Mouse (Mus musculus) forebrain, postnatal 0 days (tissue): Measurements from ENCODE around the gene Whamm. TPM values are rescaled to one million over a fixed set of nuclear protein-coding genes. Genes with fewer than 3 reads are reported as not detected.

Source experiments
- ATAC-seq: fragments of 200-750 bp; cut with Nextera tagmentation; 2 replicates; pipeline ENCODE4 v1.8.0; 2017; ENCODE audit warnings: mild to moderate bottlenecking, moderate library complexity
- DNase-seq: peaks from one replicate; pipeline ENCODE4 v3.0.0-alpha.2; 2015
- H3K27ac ChIP-seq: fragments of 300-500 bp; sonication (generic); 2 replicates; pipeline ENCODE4 v1.5.1; 2014; ENCODE audit warnings: low read depth, mild to moderate bottlenecking, antibody characterized with exemption, low read length, moderate library complexity, mixed read lengths
- H3K27me3 ChIP-seq: fragments of 300-500 bp; sonication (generic); 2 replicates; pipeline ENCODE4 v1.6.1; 2014; ENCODE audit warnings: mild to moderate bottlenecking, low read length, mixed read lengths; ENCODE audit not compliant: insufficient read depth
- H3K36me3 ChIP-seq: fragments of 300-500 bp; sonication (generic); 2 replicates; pipeline ENCODE4 v1.6.1; 2014; ENCODE audit warnings: mild to moderate bottlenecking, moderate library complexity; ENCODE audit not compliant: insufficient read depth
- H3K4me1 ChIP-seq: fragments of 300-500 bp; sonication (generic); 2 replicates; pipeline ENCODE4 v1.6.1; 2014; ENCODE audit warnings: antibody characterized with exemption; ENCODE audit not compliant: insufficient read depth
- H3K4me2 ChIP-seq: fragments of 300-500 bp; sonication (generic); 2 replicates; pipeline ENCODE4 v1.6.1; 2014; ENCODE audit warnings: low read depth, mild to moderate bottlenecking, moderate library complexity
- H3K4me3 ChIP-seq: fragments of 300-500 bp; sonication (generic); 2 replicates; pipeline ENCODE4 v1.5.1; 2014; ENCODE audit warnings: low read depth, low read length, mixed read lengths
- H3K9ac ChIP-seq: fragments of 300-500 bp; sonication (generic); 2 replicates; pipeline ENCODE4 v1.6.1; 2014; ENCODE audit warnings: mild to moderate bottlenecking
- H3K9me3 ChIP-seq: fragments of 300-500 bp; sonication (generic); 2 replicates; pipeline ENCODE4 v1.6.1; 2016; ENCODE audit warnings: low read length
- CTCF ChIP-seq: sonication (generic); IDR thresholded peaks from 2 replicates; pipeline ENCODE4 v1.5.1; 2016; ENCODE audit warnings: antibody characterized with exemption, control low read depth, low read depth
- WGBS: fragments of 180-500 bp; shearing (Covaris S2); extraction: QIAGEN DNeasy Blood & Tissue Kit; methylation state at CpG from one replicate; pipeline ENCODE4 v1.1.7; 2014; 5-methylcytosine and 5-hydroxymethylcytosine counted together
- polyA plus RNA-seq: library from polyadenylated mRNA; unstranded; fragments of >200 nt; fragmentation: Nextera tagmentation; extraction: Ambion mirVana; gene quantifications from 2 replicates; pipeline ENCODE4 v1.2.1, GENCODE M21; 2015
- total RNA-seq: library from RNA; depleted of rRNA; stranded (reverse); fragments of >200 nt; gene quantifications from 2 replicates; pipeline ENCODE4 v1.2.3, GENCODE M21; 2014

Whamm gene
- total and polyA plus RNA-seq, 2 experiments from 2014 or later: 5.4 to 8.7 TPM

- Histone ChIP-seq H3K36me3 (no peaks in the 10 kb centered on the region), H3K27ac (no peak overlapping the region), H3K27me3 (no peaks in the 10 kb centered on the region), H3K9me3 (no peaks in the 10 kb centered on the region), H3K4me2 (no peak overlapping the region), H3K9ac (no peak overlapping the region), H3K4me3 (no peak overlapping the region), H3K4me1 (no peaks in the 10 kb centered on the region)
- WGBS: 84% methylated on average over 2 of the region's 2 CpGs
- peak; percentile 71 for TF ChIP-seq CTCF
- DNase-seq (peak; percentile 53), ATAC-seq (no peak)
Observed at GRCm38 (mm10) chr7:81554369-81554768, 16.7 kb upstream of the Whamm start.

DNA sequence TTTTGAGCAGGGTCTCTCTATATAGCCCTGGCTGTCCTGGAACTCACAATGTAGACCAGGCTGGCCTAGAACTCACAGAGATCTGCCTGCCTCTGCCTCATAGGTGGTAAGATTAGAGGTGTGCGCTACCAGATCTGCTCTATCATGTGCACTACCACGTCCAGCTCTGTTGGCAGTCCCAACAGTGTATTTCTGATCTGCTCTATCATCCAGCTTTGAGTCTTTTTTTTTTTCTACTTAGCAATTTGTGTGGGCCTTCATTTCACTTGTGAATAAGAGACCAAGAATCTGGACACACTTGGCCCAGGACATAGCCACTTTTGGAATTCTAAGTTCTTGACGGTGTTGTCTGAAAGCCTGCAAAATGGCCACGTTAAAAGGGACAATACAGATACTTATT lies 14.2 kb upstream of the Whamm start:
- H3K4me2 ChIP-seq: no peak overlapping the region
- H3K27ac ChIP-seq: no peak overlapping the region
- no peak overlapping the region for H3K9ac ChIP-seq
- no peaks in the 10 kb centered on the region for H3K4me1 ChIP-seq
- H3K9me3 ChIP-seq: no peaks in the 10 kb centered on the region
- H3K4me3 ChIP-seq: no peak overlapping the region
- no peak for TF ChIP-seq CTCF
- no peaks in the 10 kb centered on the region for H3K36me3 ChIP-seq
- 82% methylated on average over 4 of the region's 4 CpGs for WGBS
- no peaks in the 10 kb centered on the region for H3K27me3 ChIP-seq
- no peak for ATAC-seq
- no peak for DNase-seq

- 62% methylated on average over 7 of the region's 7 CpGs for WGBS
- Histone ChIP-seq H3K9me3 (no peaks in the 10 kb centered on the region), H3K4me1 (no peaks in the 10 kb centered on the region), H3K4me3 (no peak overlapping the region), H3K4me2 (no peak overlapping the region), H3K9ac (no peak overlapping the region), H3K27ac (no peak overlapping the region), H3K27me3 (no peaks in the 10 kb centered on the region), H3K36me3 (no peaks in the 10 kb centered on the region)
- no peak for DNase-seq
- no peak for ATAC-seq
- no peak for TF ChIP-seq CTCF
Observed at GRCm38 (mm10) chr7:81557252-81557984, 13.6 kb upstream of the Whamm start.

DNA sequence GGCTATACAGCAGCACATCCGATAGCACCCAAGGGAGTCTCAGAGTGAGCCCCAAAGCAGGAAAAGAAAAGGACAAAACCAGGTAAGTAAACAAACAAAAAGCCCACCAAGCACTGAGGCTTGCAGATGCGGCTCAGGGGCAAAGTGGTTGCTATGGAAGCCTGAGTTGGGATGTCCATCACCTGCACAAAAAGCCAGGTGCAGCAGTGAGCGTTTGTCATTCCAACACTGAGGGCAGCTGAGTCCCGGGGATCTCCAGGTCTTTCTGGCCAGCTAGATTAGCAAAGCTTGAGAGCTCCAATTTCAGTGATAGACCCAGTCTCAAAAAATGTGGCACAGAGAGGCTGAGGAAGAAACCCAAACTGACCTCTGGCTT lies 13.1 kb upstream of the Whamm start:
- TF ChIP-seq CTCF: no peak
- no peaks in the 10 kb centered on the region for H3K9me3 ChIP-seq
- no peaks in the 10 kb centered on the region for H3K4me1 ChIP-seq
- ATAC-seq: no peak
- H3K27me3 ChIP-seq: no peaks in the 10 kb centered on the region
- no peak for DNase-seq
- no peak overlapping the region for H3K9ac ChIP-seq
- no peak overlapping the region for H3K27ac ChIP-seq
- no peak overlapping the region for H3K4me3 ChIP-seq
- 68% methylated on average over 4 of the region's 4 CpGs for WGBS
- no peaks in the 10 kb centered on the region for H3K36me3 ChIP-seq
- no peak overlapping the region for H3K4me2 ChIP-seq

DNA sequence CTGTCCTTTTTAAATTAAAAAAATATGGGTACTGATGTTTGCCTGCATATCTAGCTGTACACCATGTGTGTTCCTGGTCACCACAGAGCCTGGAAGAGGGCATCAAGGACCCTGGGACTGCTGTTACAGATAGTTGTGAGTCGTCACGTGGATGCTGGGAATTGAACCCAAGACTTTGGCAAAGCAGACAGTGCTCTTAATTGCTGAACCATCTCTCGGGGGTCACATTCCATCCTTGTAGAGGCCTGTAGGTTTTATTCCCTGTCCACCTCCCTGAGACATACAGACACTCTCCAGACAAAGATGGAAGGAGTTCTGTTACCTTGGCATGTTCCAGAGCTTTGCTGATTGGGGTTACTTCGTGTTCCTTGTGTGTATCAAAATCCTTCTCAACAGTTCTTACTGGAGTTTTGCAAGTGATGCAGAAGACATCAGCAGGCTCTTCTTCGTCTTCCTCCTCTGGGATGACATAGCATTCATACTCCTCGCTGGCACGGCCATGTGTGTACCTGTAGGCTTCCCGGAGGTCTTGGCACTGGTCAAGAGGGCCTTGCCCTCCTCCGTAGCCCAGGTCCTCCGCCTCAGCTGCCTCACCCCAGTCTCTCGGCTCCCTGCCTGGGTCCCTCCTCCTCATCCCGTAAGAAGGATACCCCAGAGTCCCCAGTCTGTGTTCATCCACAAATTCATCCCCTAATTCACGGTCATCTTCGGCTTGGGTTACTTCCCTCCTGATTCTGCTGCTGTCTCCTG lies 11.7 kb upstream of the Whamm start:
- TF ChIP-seq CTCF: no peak
- no peak for DNase-seq
- Histone ChIP-seq H3K4me2 (no peak overlapping the region), H3K4me3 (no peak overlapping the region), H3K36me3 (no peaks in the 10 kb centered on the region), H3K4me1 (no peaks in the 10 kb centered on the region), H3K27me3 (no peaks in the 10 kb centered on the region), H3K27ac (no peak overlapping the region), H3K9me3 (no peaks in the 10 kb centered on the region), H3K9ac (no peak overlapping the region)
- no peak for ATAC-seq
- 89% methylated on average over 14 of the region's 14 CpGs for WGBS

DNA sequence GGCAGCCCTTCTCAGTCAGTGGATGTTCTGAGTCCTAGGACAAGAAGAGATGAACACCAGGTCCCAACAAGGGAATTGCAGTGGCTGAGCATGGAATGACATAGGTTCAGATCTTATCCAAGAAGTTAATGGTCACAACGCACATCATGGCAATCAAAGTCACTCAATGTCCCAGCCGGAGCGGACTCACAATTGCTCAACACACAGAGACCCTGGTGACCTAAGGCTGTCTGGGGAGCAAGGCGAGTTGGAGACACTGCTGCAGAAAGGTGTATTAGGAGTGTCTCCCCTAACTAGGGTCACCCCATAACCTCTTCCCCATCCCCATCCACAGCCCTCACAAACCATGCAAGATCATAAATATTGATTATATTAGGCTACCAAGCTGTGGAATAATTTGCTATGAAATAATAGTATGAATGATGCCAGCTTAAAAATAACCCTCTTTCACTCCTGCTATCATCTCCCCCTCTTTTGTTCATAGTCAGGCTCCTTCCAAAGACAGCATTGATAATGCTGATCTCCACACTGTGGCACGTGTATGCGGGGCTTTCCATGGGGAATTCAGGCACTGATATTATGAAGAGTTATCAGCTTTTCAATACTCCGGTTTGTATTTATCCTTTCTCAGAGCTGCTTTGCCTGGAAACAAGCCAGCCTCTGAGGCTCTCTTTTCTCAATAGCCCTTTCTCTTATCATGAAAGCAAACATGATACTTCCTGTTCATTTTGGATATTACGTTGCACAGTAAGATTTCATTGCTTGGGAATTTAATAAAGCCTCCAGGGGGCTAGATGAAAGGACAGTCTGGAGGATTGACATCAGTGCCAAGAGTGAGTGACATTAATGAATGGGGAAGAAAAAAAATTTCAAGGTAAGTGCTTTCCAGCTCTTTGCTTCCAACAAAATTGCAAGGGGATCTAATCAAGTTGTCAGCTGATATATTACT lies 10.7 kb upstream of the Whamm start:
- 47% methylated on average over 8 of the region's 8 CpGs for WGBS
- DNase-seq (no peak), ATAC-seq (peak; percentile 70; the same call in 1 of the 2 replicates)
- no peaks in the 10 kb centered on the region for H3K36me3 ChIP-seq
- H3K4me3 ChIP-seq: no peak overlapping the region
- no peaks in the 10 kb centered on the region for H3K9me3 ChIP-seq
- no peak overlapping the region for H3K27ac ChIP-seq
- H3K4me2 ChIP-seq: no peak overlapping the region
- H3K4me1 ChIP-seq: no peaks in the 10 kb centered on the region
- H3K27me3 ChIP-seq: no peaks in the 10 kb centered on the region
- no peak overlapping the region for H3K9ac ChIP-seq
- TF ChIP-seq CTCF: no peak
